Mouse (Mus musculus) embryonic facial prominence, embryonic 15.5 days (tissue): Measurements from ENCODE around the gene Ppm1b. TPM values are rescaled to one million over a fixed set of nuclear protein-coding genes. Genes with fewer than 3 reads are reported as not detected.

Experiments used
- ATAC-seq: fragments of 200-750 bp; cut with Nextera tagmentation; 2 replicates; pipeline ENCODE4 v1.8.0; 2017; ENCODE audit warnings: low read depth, moderate TSS enrichment; ENCODE audit not compliant: insufficient number of reproducible peaks, low FRiP score, low TSS enrichment
- H3K27ac ChIP-seq: fragments of 300-500 bp; sonication (generic); replicated peaks from 2 replicates; pipeline ENCODE4 v1.5.1; 2015; ENCODE audit warnings: mild to moderate bottlenecking, inconsistent platforms
- H3K27me3 ChIP-seq: fragments of 300-500 bp; sonication (generic); 2 replicates; pipeline ENCODE4 v1.6.1; 2015; ENCODE audit warnings: inconsistent platforms
- H3K36me3 ChIP-seq: fragments of 300-500 bp; sonication (generic); 2 replicates; pipeline ENCODE4 v1.6.1; 2015; ENCODE audit warnings: mild to moderate bottlenecking, inconsistent platforms
- H3K4me1 ChIP-seq: fragments of 300-500 bp; sonication (generic); 2 replicates; pipeline ENCODE4 v1.6.1; 2015; ENCODE audit warnings: inconsistent platforms
- H3K4me2 ChIP-seq: fragments of 300-500 bp; sonication (generic); replicated peaks from 2 replicates; pipeline ENCODE4 v1.6.1; 2015; ENCODE audit warnings: mild to moderate bottlenecking, inconsistent platforms
- H3K4me3 ChIP-seq: fragments of 300-500 bp; sonication (generic); replicated peaks from 2 replicates; pipeline ENCODE4 v1.5.1; 2015; ENCODE audit warnings: mild to moderate bottlenecking, inconsistent platforms
- H3K9ac ChIP-seq: fragments of 300-500 bp; sonication (generic); 2 replicates; pipeline ENCODE4 v1.6.1; 2015; ENCODE audit warnings: inconsistent platforms
- H3K9me3 ChIP-seq: fragments of 300-500 bp; sonication (generic); replicated peaks from 2 replicates; pipeline ENCODE4 v1.6.1; 2016; ENCODE audit warnings: inconsistent platforms
- WGBS: fragments of 180-500 bp; shearing (Covaris S2); methylation state at CpG from one replicate; pipeline ENCODE4 v1.1.7; 2015; 5-methylcytosine and 5-hydroxymethylcytosine counted together
- polyA plus RNA-seq: library from polyadenylated mRNA; unstranded; fragments of >200 nt; fragmentation: Nextera tagmentation; extraction: Ambion mirVana; gene quantifications from 2 replicates; pipeline ENCODE4 v1.2.1, GENCODE M21; 2015

Ppm1b gene
- polyA plus RNA-seq, 1 experiment from 2014 or later = 72.0 TPM

- ATAC-seq = no peak
- no peak overlapping the region for H3K4me3 ChIP-seq
- H3K27ac ChIP-seq = 0 out of 2 replicates have a peak overlapping the region, but pooled peaks have one; percentile 17
- no peak overlapping the region for H3K9ac ChIP-seq
- H3K4me2 ChIP-seq = no peak overlapping the region
- H3K36me3 ChIP-seq = no peaks in the 10 kb centered on the region
- 76% methylated on average over 9 of the region's 9 CpGs for WGBS
- no peaks in the 10 kb centered on the region for H3K27me3 ChIP-seq
- 0 out of 2 replicates have a peak, but pooled peaks cover 4% of the 10 kb centered on the region for H3K4me1 ChIP-seq
- no peaks in the 10 kb centered on the region for H3K9me3 ChIP-seq
These were observed 16.4 kb upstream of the Ppm1b start for GRCm38 (mm10) chr17:84940017-84940731.

GRCm38 (mm10) chr17:84941291-84941868 lies 15.2 kb upstream of the Ppm1b start:
- H3K9ac ChIP-seq = no peak overlapping the region
- 80% methylated on average over 13 of the region's 13 CpGs for WGBS
- ATAC-seq = no peak

GRCm38 (mm10) chr17:84942358-84943032 lies 14.0 kb upstream of the Ppm1b start:
- H3K27ac ChIP-seq = no peak overlapping the region
- ATAC-seq = no peak; the same call in 1 of the 2 replicates

More at GRCm38 (mm10) chr17:84941291-84941868, 15.2 kb upstream of the Ppm1b start:
- Histone ChIP-seq H3K9me3 (no peaks in the 10 kb centered on the region), H3K27me3 (no peaks in the 10 kb centered on the region), H3K27ac (no peak overlapping the region), H3K4me3 (no peak overlapping the region), H3K4me1 (0 out of 2 replicates have a peak, but pooled peaks cover under 1% of the 10 kb centered on the region), H3K36me3 (no peaks in the 10 kb centered on the region), H3K4me2 (no peak overlapping the region)

GRCm38 (mm10) chr17:84943033-84943393 lies 13.5 kb upstream of the Ppm1b start:
- no peak overlapping the region for H3K9ac ChIP-seq
- no peaks in the 10 kb centered on the region for H3K4me1 ChIP-seq
- no peak overlapping the region for H3K4me2 ChIP-seq
- no peak for ATAC-seq
- no peaks in the 10 kb centered on the region for H3K9me3 ChIP-seq
- WGBS = 55% methylated on average over 2 of the region's 2 CpGs
- no peaks in the 10 kb centered on the region for H3K27me3 ChIP-seq
- H3K36me3 ChIP-seq = no peaks in the 10 kb centered on the region
- H3K4me3 ChIP-seq = no peak overlapping the region
- H3K27ac ChIP-seq = no peak overlapping the region

More at GRCm38 (mm10) chr17:84942358-84943032, 14.0 kb upstream of the Ppm1b start:
- H3K4me1 ChIP-seq = no peaks in the 10 kb centered on the region
- H3K9ac ChIP-seq = no peak overlapping the region
- no peaks in the 10 kb centered on the region for H3K36me3 ChIP-seq
- no peaks in the 10 kb centered on the region for H3K9me3 ChIP-seq
- H3K4me3 ChIP-seq = no peak overlapping the region
- WGBS = 83% methylated on average over 10 of the region's 10 CpGs
- no peak overlapping the region for H3K4me2 ChIP-seq
- no peaks in the 10 kb centered on the region for H3K27me3 ChIP-seq

- H3K4me3 ChIP-seq = no peak overlapping the region
- H3K27me3 ChIP-seq = no peaks in the 10 kb centered on the region
- WGBS = 76% methylated on average over 6 of the region's 6 CpGs
- no peak overlapping the region for H3K9ac ChIP-seq
- no peak overlapping the region for H3K27ac ChIP-seq
- ATAC-seq = no peak
- no peak overlapping the region for H3K4me2 ChIP-seq
- no peaks in the 10 kb centered on the region for H3K36me3 ChIP-seq
- H3K4me1 ChIP-seq = no peaks in the 10 kb centered on the region
- no peaks in the 10 kb centered on the region for H3K9me3 ChIP-seq
These were observed 12.2 kb upstream of the Ppm1b start for GRCm38 (mm10) chr17:84944348-84944747.

GRCm38 (mm10) chr17:84952521-84952920 lies 4.0 kb upstream of the Ppm1b start:
- H3K9me3 ChIP-seq = no peaks in the 10 kb centered on the region
- no peak for ATAC-seq
- WGBS = 90% methylated on average over 5 of the region's 5 CpGs

GRCm38 (mm10) chr17:84953776-84954175 lies 2.8 kb upstream of the Ppm1b start:
- WGBS = 76% methylated on average over 5 of the region's 5 CpGs
- Histone ChIP-seq H3K4me2 (no peak overlapping the region), H3K27ac (no peak overlapping the region), H3K27me3 (no peaks in the 10 kb centered on the region), H3K9ac (no peak overlapping the region), H3K36me3 (no peaks in the 10 kb centered on the region), H3K4me1 (0 out of 2 replicates have a peak, but pooled peaks cover 5% of the 10 kb centered on the region), H3K4me3 (no peak overlapping the region), H3K9me3 (no peaks in the 10 kb centered on the region)
- no peak for ATAC-seq

More at GRCm38 (mm10) chr17:84952521-84952920, 4.0 kb upstream of the Ppm1b start:
- Histone ChIP-seq H3K9ac (no peak overlapping the region), H3K27ac (no peak overlapping the region), H3K4me3 (no peak overlapping the region), H3K4me2 (no peak overlapping the region), H3K4me1 (0 out of 2 replicates have a peak, but pooled peaks cover 5% of the 10 kb centered on the region), H3K27me3 (no peaks in the 10 kb centered on the region), H3K36me3 (no peaks in the 10 kb centered on the region)

- no peak for ATAC-seq
- peaks cover 14% of the 10 kb centered on the region; the same call in 1 of the 2 replicates for H3K4me1 ChIP-seq
- no peak overlapping the region for H3K9ac ChIP-seq
- H3K27me3 ChIP-seq = no peaks in the 10 kb centered on the region
- no peaks in the 10 kb centered on the region for H3K36me3 ChIP-seq
- no peaks in the 10 kb centered on the region for H3K9me3 ChIP-seq
- 71% methylated on average over 5 of the region's 5 CpGs for WGBS
- H3K4me2 ChIP-seq = no peak overlapping the region
- no peak overlapping the region for H3K4me3 ChIP-seq
- H3K27ac ChIP-seq = no peak overlapping the region
These were observed 1.7 kb upstream of the Ppm1b start for GRCm38 (mm10) chr17:84954881-84955280.

- under 1% methylated on average over 24 of the region's 24 CpGs for WGBS
- peak; percentile 85 for ATAC-seq
- Histone ChIP-seq H3K9me3 (no peaks in the 10 kb centered on the region), H3K36me3 (no peaks in the 10 kb centered on the region), H3K4me1 (peaks cover 21% of the 10 kb centered on the region), H3K27me3 (no peaks in the 10 kb centered on the region), H3K4me2 (peak overlapping the region; percentile 70), H3K4me3 (peak overlapping the region; percentile 91), H3K27ac (peak overlapping the region; percentile 97), H3K9ac (peak overlapping the region; percentile 16; the same call in 1 of the 2 replicates)
These were observed 468 bp downstream of the Ppm1b start for GRCm38 (mm10) chr17:84956931-84957486.

GRCm38 (mm10) chr17:84957487-84958259 lies 1.1 kb downstream of the Ppm1b start:
- WGBS = under 1% methylated on average over 55 of the region's 55 CpGs
- peak overlapping the region; percentile 97 for H3K27ac ChIP-seq
- H3K36me3 ChIP-seq = no peaks in the 10 kb centered on the region
- H3K27me3 ChIP-seq = no peaks in the 10 kb centered on the region
- H3K4me2 ChIP-seq = peak overlapping the region; percentile 70
- ATAC-seq = peak; percentile 99
- no peaks in the 10 kb centered on the region for H3K9me3 ChIP-seq
- peaks cover 21% of the 10 kb centered on the region for H3K4me1 ChIP-seq
- H3K4me3 ChIP-seq = peak overlapping the region; percentile 91
- H3K9ac ChIP-seq = peak overlapping the region; percentile 89
